Mouse (Mus musculus) kidney, postnatal 0 days (tissue): Measurements from ENCODE around the gene Mpv17l2. TPM values are rescaled to one million over a fixed set of nuclear protein-coding genes. Genes with fewer than 3 reads are reported as not detected.

Source experiments
- ATAC-seq: fragments of 200-750 bp; cut with Nextera tagmentation; replicated peaks from 2 replicates; pipeline ENCODE4 v1.8.0; 2017; ENCODE audit warnings: low read depth, moderate number of reproducible peaks, moderate TSS enrichment, moderate library complexity; ENCODE audit not compliant: low FRiP score
- DNase-seq: peaks from one replicate; pipeline ENCODE4 v3.0.0-alpha.2; 2016; ENCODE audit warnings: low spot score
- H3K27ac ChIP-seq: fragments of 300-500 bp; sonication (generic); 2 replicates; pipeline ENCODE4 v1.5.1; 2014; ENCODE audit warnings: mild to moderate bottlenecking
- H3K27me3 ChIP-seq: fragments of 300-500 bp; sonication (generic); 2 replicates; pipeline ENCODE4 v1.6.1; 2014; ENCODE audit warnings: low read length, mixed read lengths; ENCODE audit not compliant: insufficient read depth
- H3K36me3 ChIP-seq: fragments of 300-500 bp; sonication (generic); 2 replicates; pipeline ENCODE4 v1.6.1; 2014; ENCODE audit warnings: low read length, mixed read lengths; ENCODE audit not compliant: insufficient read depth
- H3K4me1 ChIP-seq: fragments of 300-500 bp; sonication (generic); replicated peaks from 2 replicates; pipeline ENCODE4 v1.6.1; 2014; ENCODE audit warnings: antibody characterized with exemption, low read length, mixed read lengths; ENCODE audit not compliant: insufficient read depth
- H3K4me2 ChIP-seq: fragments of 300-500 bp; sonication (generic); 2 replicates; pipeline ENCODE4 v1.6.1; 2014; ENCODE audit warnings: mild to moderate bottlenecking, low read length, moderate library complexity, mixed read lengths
- H3K4me3 ChIP-seq: fragments of 300-500 bp; sonication (generic); replicated peaks from 2 replicates; pipeline ENCODE4 v1.5.1; 2014; ENCODE audit warnings: low read depth, low read length
- H3K9ac ChIP-seq: fragments of 300-500 bp; sonication (generic); 2 replicates; pipeline ENCODE4 v1.6.1; 2014; ENCODE audit warnings: low read depth, low read length
- H3K9me3 ChIP-seq: fragments of 300-500 bp; sonication (generic); replicated peaks from 2 replicates; pipeline ENCODE4 v1.6.1; 2016; ENCODE audit warnings: low read length, inconsistent platforms, mixed read lengths
- CTCF ChIP-seq: IDR thresholded peaks from 2 replicates; pipeline ENCODE4 v1.5.1; 2016; ENCODE audit warnings: antibody characterized with exemption, low read depth, mild to moderate bottlenecking, moderate library complexity
- WGBS: fragments of 180-500 bp; shearing (Covaris S2); extraction: QIAGEN DNeasy Blood & Tissue Kit; methylation state at CpG from one replicate; pipeline ENCODE4 v1.1.7; 2014; 5-methylcytosine and 5-hydroxymethylcytosine counted together
- polyA plus RNA-seq: library from polyadenylated mRNA; unstranded; fragments of >200 nt; fragmentation: Nextera tagmentation; extraction: Ambion mirVana; gene quantifications from 2 replicates; pipeline ENCODE4 v1.2.1, GENCODE M21; 2015

Mpv17l2 gene
- polyA plus RNA-seq, 1 experiment from 2014 or later, result 78.2 TPM

GRCm38 (mm10) chr8:70755661-70756475, 4.9 kb downstream of the Mpv17l2 start:
- Histone ChIP-seq H3K4me3 (peak overlapping the region; percentile 81), H3K27me3 (no peaks in the 10 kb centered on the region)
- WGBS, result 83% methylated on average over 24 of the region's 24 CpGs

GRCm38 (mm10) chr8:70754871-70755660, 5.7 kb downstream of the Mpv17l2 start:
- Histone ChIP-seq H3K9ac (peak overlapping the region; percentile 82), H3K4me3 (peak overlapping the region; percentile 81), H3K36me3 (0 out of 2 replicates have a peak, but pooled peaks cover 12% of the 10 kb centered on the region), H3K27ac (peak overlapping the region; percentile 77), H3K4me2 (peak overlapping the region; percentile 96), H3K4me1 (peaks cover 34% of the 10 kb centered on the region), H3K9me3 (no peaks in the 10 kb centered on the region), H3K27me3 (no peaks in the 10 kb centered on the region)
- ATAC-seq (peak; percentile 11), DNase-seq (no peak)
- TF ChIP-seq CTCF, result no peak
- WGBS, result 11% methylated on average over 47 of the region's 50 CpGs

More at GRCm38 (mm10) chr8:70755661-70756475, 4.9 kb downstream of the Mpv17l2 start:
- ATAC-seq (no peak), DNase-seq (no peak)
- H3K9ac ChIP-seq, result peak overlapping the region; percentile 82; the same call in 1 of the 2 replicates
- H3K4me2 ChIP-seq, result peak overlapping the region; percentile 96
- no peak overlapping the region for H3K27ac ChIP-seq
- peaks cover 37% of the 10 kb centered on the region for H3K4me1 ChIP-seq
- TF ChIP-seq CTCF, result no peak
- H3K9me3 ChIP-seq, result no peaks in the 10 kb centered on the region
- H3K36me3 ChIP-seq, result 0 out of 2 replicates have a peak, but pooled peaks cover 12% of the 10 kb centered on the region

- Histone ChIP-seq H3K9me3 (no peaks in the 10 kb centered on the region), H3K4me1 (peaks cover 29% of the 10 kb centered on the region), H3K27ac (peak within 1 kb of the TSS; percentile 90), H3K36me3 (0 out of 2 replicates have a peak, but pooled peaks cover 12% of the 10 kb centered on the region), H3K4me3 (peak within 1 kb of the TSS; percentile 81), H3K27me3 (no peaks in the 10 kb centered on the region), H3K9ac (peak within 1 kb of the TSS; percentile 82), H3K4me2 (peak within 1 kb of the TSS; percentile 96)
- peak; percentile 12; the same call in 1 of the 2 replicates for TF ChIP-seq CTCF
- peak; percentile 100 for DNase-seq
- peak; percentile 96 for ATAC-seq
- WGBS, result 8% methylated on average over 37 of the region's 37 CpGs
Observed at GRCm38 (mm10) chr8:70754043-70754870, 6.5 kb downstream of the Mpv17l2 start, which contains the start of gene Rab3a. TSS of gene Rab3a (plus strand) at chr8:70754679.

GRCm38 (mm10) chr8:70753151-70753550, 7.6 kb downstream of the Mpv17l2 start:
- WGBS, result 8% methylated on average over 21 of the region's 21 CpGs
- peak overlapping the region; percentile 90 for H3K27ac ChIP-seq
- TF ChIP-seq CTCF, result no peak
- peak overlapping the region; percentile 1; the same call in 1 of the 2 replicates for H3K4me3 ChIP-seq
- 0 out of 2 replicates have a peak, but pooled peaks cover 10% of the 10 kb centered on the region for H3K36me3 ChIP-seq
- H3K9ac ChIP-seq, result peak overlapping the region; percentile 41; the same call in 1 of the 2 replicates
- H3K4me1 ChIP-seq, result peaks cover 23% of the 10 kb centered on the region
- DNase-seq, result peak; percentile 88
- no peak; the same call in 1 of the 2 replicates for ATAC-seq
- no peaks in the 10 kb centered on the region for H3K9me3 ChIP-seq
- H3K27me3 ChIP-seq, result no peaks in the 10 kb centered on the region
- H3K4me2 ChIP-seq, result peak overlapping the region; percentile 44

- peak overlapping the region; percentile 90 for H3K27ac ChIP-seq
- 22% methylated on average over 11 of the region's 11 CpGs for WGBS
- 0 out of 2 replicates have a peak, but pooled peaks cover 6% of the 10 kb centered on the region for H3K36me3 ChIP-seq
- H3K4me2 ChIP-seq, result peak overlapping the region; percentile 44; the same call in 1 of the 2 replicates
- ATAC-seq (no peak), DNase-seq (peak; percentile 84)
- peak; percentile 80 for TF ChIP-seq CTCF
- no peaks in the 10 kb centered on the region for H3K9me3 ChIP-seq
- peaks cover 23% of the 10 kb centered on the region for H3K4me1 ChIP-seq
- peak overlapping the region; percentile 41; the same call in 1 of the 2 replicates for H3K9ac ChIP-seq
- no peaks in the 10 kb centered on the region for H3K27me3 ChIP-seq
- H3K4me3 ChIP-seq, result no peak overlapping the region
Observed at GRCm38 (mm10) chr8:70752000-70752764, 8.6 kb downstream of the Mpv17l2 start.
